16 mouse cellular contexts compared by ENCODE assay signal in genomic region chr7:29475005-29475404, GRCm38 (mm10).
"Had no signal": no experiment of that assay in that cellular context is flagged by ENCODE, and none has a peak within 500 bp of the region (broad histone marks: within the 10 kb centered on the region; RNA-seq: fewer than 3 reads in every experiment).

No protein-coding gene starts in this region.

- H3K4me2 ChIP-seq: lung, embryonic 14.5 days; midbrain, embryonic 12.5 days; neural tube, embryonic 13.5 days; stomach, embryonic 15.5 days had no signal

- H3K36me3 ChIP-seq: midbrain, embryonic 12.5 days; neural tube, embryonic 13.5 days; stomach, embryonic 15.5 days had no signal

- DNase-seq: lung, adult 18-20 months; lung, embryonic 14.5 days; lung, postnatal 10 days; lung, postnatal 4 days; midbrain, embryonic 14.5 days; right cerebral cortex, postnatal 14 days; thymus, adult 2 months; thymus, postnatal 25 days; thymus, postnatal 4 days had no signal

- H3K27ac ChIP-seq: midbrain, embryonic 10.5 days; midbrain, embryonic 12.5 days; neural tube, embryonic 13.5 days; stomach, embryonic 15.5 days; stomach, postnatal 0 days had no signal

- H3K9ac ChIP-seq: lung, embryonic 14.5 days; midbrain, embryonic 12.5 days; neural tube, embryonic 13.5 days; stomach, embryonic 15.5 days had no signal

- ATAC-seq: midbrain, embryonic 16.5 days had no signal

- H3K4me3 ChIP-seq: midbrain, embryonic 10.5 days; midbrain, embryonic 12.5 days; myocyte; neural tube, embryonic 13.5 days; stomach, embryonic 15.5 days had no signal

- H3K27me3 ChIP-seq: midbrain, embryonic 12.5 days; neural tube, embryonic 13.5 days; stomach, embryonic 15.5 days had no signal

- H3K9me3 ChIP-seq: midbrain, embryonic 10.5 days; midbrain, embryonic 12.5 days; neural tube, embryonic 13.5 days; stomach, embryonic 15.5 days had no signal
